ENCODE assay signal across 9 mouse cellular contexts in the genomic region with DNA sequence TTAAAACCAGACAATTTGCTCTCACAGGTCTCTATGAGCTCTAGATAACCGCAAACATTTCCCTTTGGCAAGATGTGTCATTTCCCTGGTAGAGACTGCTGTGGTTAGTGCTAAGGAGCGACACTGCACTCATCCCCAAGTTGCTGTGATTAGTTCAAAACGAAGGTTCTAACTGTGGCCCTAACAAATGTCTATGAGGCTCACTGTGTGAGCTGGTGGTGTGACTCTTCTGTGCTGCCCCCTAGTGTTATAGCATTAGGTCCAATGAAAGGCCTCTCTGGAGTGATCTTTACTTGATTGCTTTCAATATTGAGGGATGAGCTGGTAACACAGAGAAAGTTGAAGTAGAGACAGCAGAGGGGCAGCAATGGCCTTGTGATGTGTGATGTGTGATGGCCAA.
DNase-seq lines count a peak whose midpoint lies in the region; ATAC-seq and TF ChIP-seq lines count a peak whose summit lies in the region.
"Had no signal": no experiment of that assay in that cellular context is flagged by ENCODE, and none has a peak within 500 bp of the region (broad histone marks: within the 10 kb centered on the region; RNA-seq: fewer than 3 reads in every experiment).

No protein-coding gene starts in this region.

- peak; percentile 20 for DNase-seq in hindbrain, embryonic 11.5 days (ENCODE audit: low spot score)
- no peak for DNase-seq in hindbrain, embryonic 10.5 days (ENCODE audit: low spot score)
- DNase-seq in lung, postnatal 0 days (ENCODE audit: low spot score) = peak; percentile 24
- no peak for DNase-seq in lung, adult 18-20 months
- DNase-seq in Patski (ENCODE audit: low read depth, low spot score) = no peak
- DNase-seq in lung, postnatal 14 days = peak; percentile 12
- no peak for DNase-seq in cerebellum, postnatal 14 days
- DNase-seq: liver, embryonic 13.5 days had no signal

- no peak for ATAC-seq in hindbrain, embryonic 11.5 days (ENCODE audit: low FRiP score)
- no peak for ATAC-seq in lung, postnatal 0 days
- ATAC-seq in Patski = no peak
- ATAC-seq in granulocyte monocyte progenitor cell, adult 5-6 weeks (replicated peaks; ENCODE audit: poor library complexity, severe bottlenecking) = no peak

- 67% methylated on average over 3 of the region's 3 CpGs for WGBS in hindbrain, embryonic 11.5 days
- 55% methylated on average over 3 of the region's 3 CpGs for WGBS in hindbrain, embryonic 10.5 days
- WGBS in lung, postnatal 0 days = 42% methylated on average over 3 of the region's 3 CpGs

- peak; percentile 67 for TF ChIP-seq CTCF in lung, postnatal 0 days (IDR thresholded peaks at IDR 0.05)
- TF ChIP-seq CTCF in Patski (IDR thresholded peaks at IDR 0.05) = peak; percentile 42

- no peak overlapping the region for H3K27ac ChIP-seq in hindbrain, embryonic 11.5 days (ENCODE audit: low read depth, low read length)
- no peak overlapping the region for H3K27ac ChIP-seq in hindbrain, embryonic 10.5 days
- H3K27ac ChIP-seq in lung, postnatal 0 days (ENCODE audit: low read length) = no peak overlapping the region
- H3K27ac ChIP-seq: liver, embryonic 13.5 days had no signal

- POLR2A ChIA-PET in Patski (lab: Charles Lee) = no interaction called here

- no peak overlapping the region for H3K4me2 ChIP-seq in hindbrain, embryonic 11.5 days (replicated peaks; ENCODE audit: low read depth, low read length)
- no peak overlapping the region for H3K4me2 ChIP-seq in lung, postnatal 0 days (replicated peaks; ENCODE audit: low read depth, low read length)
- H3K4me2 ChIP-seq: liver, embryonic 13.5 days had no signal

- no peaks in the 10 kb centered on the region for H3K9me3 ChIP-seq in hindbrain, embryonic 11.5 days (ENCODE audit: control insufficient read depth, low read length)
- no peaks in the 10 kb centered on the region for H3K9me3 ChIP-seq in hindbrain, embryonic 10.5 days
- no peaks in the 10 kb centered on the region for H3K9me3 ChIP-seq in lung, postnatal 0 days (ENCODE audit: low read length)
- H3K9me3 ChIP-seq: liver, embryonic 13.5 days had no signal

- H3K4me1 ChIP-seq in hindbrain, embryonic 11.5 days (replicated peaks; ENCODE audit: control insufficient read depth, insufficient read depth, low read length) = no peaks in the 10 kb centered on the region
- H3K4me1 ChIP-seq in hindbrain, embryonic 10.5 days (replicated peaks) = peaks cover 6% of the 10 kb centered on the region
- H3K4me1 ChIP-seq in lung, postnatal 0 days (ENCODE audit: insufficient read depth, low read depth, low read length) = no peaks in the 10 kb centered on the region
- H3K4me1 ChIP-seq: liver, embryonic 13.5 days had no signal

- no peak overlapping the region for H3K9ac ChIP-seq in hindbrain, embryonic 11.5 days (ENCODE audit: low read depth, low read length)
- H3K9ac ChIP-seq in lung, postnatal 0 days (replicated peaks; ENCODE audit: low read depth) = no peak overlapping the region
- H3K9ac ChIP-seq: liver, embryonic 13.5 days had no signal

- H3K27me3 ChIP-seq in hindbrain, embryonic 11.5 days (ENCODE audit: control insufficient read depth, insufficient read depth, low read length) = no peaks in the 10 kb centered on the region
- H3K27me3 ChIP-seq in hindbrain, embryonic 10.5 days (ENCODE audit: insufficient read depth, poor library complexity, severe bottlenecking) = no peaks in the 10 kb centered on the region
- no peaks in the 10 kb centered on the region for H3K27me3 ChIP-seq in lung, postnatal 0 days (replicated peaks; ENCODE audit: insufficient read depth, low read length)
- peaks cover 5% of the 10 kb centered on the region for H3K27me3 ChIP-seq in Patski
- H3K27me3 ChIP-seq: liver, embryonic 13.5 days had no signal

- in situ Hi-C loops in Patski (cut with MboI; ENCODE audit: low pct_unique_long_range_greater_than_20kb) = no loop called here

- no peaks in the 10 kb centered on the region for H3K36me3 ChIP-seq in hindbrain, embryonic 11.5 days (ENCODE audit: control insufficient read depth, insufficient read depth, low read length)
- H3K36me3 ChIP-seq in hindbrain, embryonic 10.5 days = no peaks in the 10 kb centered on the region
- H3K36me3 ChIP-seq in lung, postnatal 0 days (ENCODE audit: insufficient read depth, low read length) = no peaks in the 10 kb centered on the region
- H3K36me3 ChIP-seq: liver, embryonic 13.5 days had no signal

- no peak for TF ChIP-seq EP300 in lung, postnatal 0 days (IDR thresholded peaks at IDR 0.05)

- CTCF ChIA-PET in Patski (lab: Charles Lee) = interaction anchor here (1.0 to 1.3 kb wide), 5 partner anchors 9 to 179 kb away, joined by 3 to 5 read pairs (median 3); no protein-coding TSS in a partner anchor

- no peak overlapping the region for H3K4me3 ChIP-seq in hindbrain, embryonic 11.5 days (ENCODE audit: low read depth, low read length)
- no peak overlapping the region for H3K4me3 ChIP-seq in hindbrain, embryonic 10.5 days
- no peak overlapping the region for H3K4me3 ChIP-seq in lung, postnatal 0 days (ENCODE audit: low read depth, low read length)
- H3K4me3 ChIP-seq: liver, embryonic 13.5 days had no signal

Comparison
In these comparisons a context has a peak if more than half of its experiments do, and no peak if none do; other contexts are left out.
1. DNase-seq: peak in hindbrain, embryonic 11.5 days (single experiment), lung, postnatal 0 days (single experiment) and lung, postnatal 14 days (single experiment); none in hindbrain, embryonic 10.5 days (single experiment), lung, adult 18-20 months (0 of 2), Patski (single experiment) and cerebellum, postnatal 14 days (0 of 2).